Mouse (Mus musculus) central nervous system, embryonic 18 days (tissue): ENCODE data around the gene Il31. TPM values are rescaled to one million over a fixed set of nuclear protein-coding genes. Genes with fewer than 3 reads are reported as not detected.

ENCODE experiments used
- polyA plus RNA-seq: library from polyadenylated mRNA; depleted of rRNA; stranded (reverse); fragments of >200 nt; gene quantifications from 2 replicates; pipeline ENCODE4 v1.2.3, GENCODE M21; 2012; rRNA removed

Gene Il31
- polyA plus RNA-seq: not detected in 2 replicates

GRCm38 (mm10) chr5:123489112-123489785 is at the start of gene Il31, which contains the start of gene Lrrc43:
Il31 (minus strand) TSS chr5:123489489.
Lrrc43 (plus strand) TSS chr5:123489305.

GRCm38 (mm10) chr5:123525281-123525680 is 36.0 kb upstream of the Il31 start, which contains the start of gene Gm49027:
Gm49027 (minus strand) TSS chr5:123525488.

DNA sequence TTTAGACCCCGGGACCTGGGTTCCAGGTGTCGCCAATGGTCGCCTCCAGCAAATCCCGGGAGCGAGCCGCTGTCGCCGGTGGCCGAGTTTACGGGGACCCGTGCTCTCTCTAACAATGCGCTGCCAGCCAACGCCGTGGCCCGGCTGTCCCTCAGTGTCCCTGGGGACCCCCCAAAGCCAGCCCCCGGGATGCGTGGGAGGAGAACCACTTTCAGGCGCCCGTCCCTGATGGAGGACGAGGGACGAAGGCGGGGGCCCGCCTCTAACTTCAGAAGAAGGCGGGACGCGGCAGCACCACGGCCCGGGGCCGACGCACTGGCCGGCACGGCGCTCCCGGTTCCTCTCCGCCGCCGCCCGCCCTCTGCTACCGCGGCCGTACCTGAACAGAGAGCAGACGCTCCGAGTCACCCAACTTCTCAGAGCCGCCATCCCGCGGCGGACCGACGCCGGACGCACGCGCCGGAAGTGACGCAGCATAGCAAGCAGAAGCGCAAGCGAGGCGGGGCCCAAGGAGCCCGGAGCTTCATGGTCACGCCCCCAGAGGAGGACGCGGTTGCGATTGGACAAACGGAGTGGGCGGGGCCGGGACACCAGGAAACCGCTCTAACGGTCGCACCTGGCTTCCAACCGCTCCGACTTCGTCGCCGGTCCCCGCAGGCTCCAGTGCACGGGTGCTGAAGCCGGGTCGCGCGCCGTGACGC is 34.6 kb upstream of the Il31 start, which contains the start of gene Diablo:
Diablo (minus strand) TSS at position 485 of the 701 bp plus-strand sequence.

GRCm38 (mm10) chr5:123510160-123510559 is 20.9 kb upstream of the Il31 start, which contains the start of gene B3gnt4:
B3gnt4 (plus strand) TSS chr5:123510460.

Other genes with a start within 250 kb of the Il31 start
- 3.4 and 3.9 TPM in 2 replicates for gene Wdr66, start 237.4 kb downstream of the Il31 start, polyA plus RNA-seq
- 33.4 and 41.3 TPM in 2 replicates for gene Bcl7a, start 145.7 kb downstream of the Il31 start, polyA plus RNA-seq
- 27.4 and 27.7 TPM in 2 replicates for gene Mlxip, start 94.7 kb downstream of the Il31 start, polyA plus RNA-seq
- 0.84 and 1.1 TPM in 2 replicates for gene Lrrc43, start 184 bp downstream of the Il31 start, polyA plus RNA-seq
- gene B3gnt4, start 21.0 kb upstream of the Il31 start, polyA plus RNA-seq: 3.0 and 3.1 TPM in 2 replicates
- gene Diablo, start 34.7 kb upstream of the Il31 start, polyA plus RNA-seq: 91.4 and 98.8 TPM in 2 replicates
- 8.7 and 12.9 TPM in 2 replicates for gene Gm49027, start 36.0 kb upstream of the Il31 start, polyA plus RNA-seq
- gene Vps33a, start 83.5 kb upstream of the Il31 start, polyA plus RNA-seq: 36.7 and 38.2 TPM in 2 replicates
- 90.5 and 98.9 TPM in 2 replicates for gene Clip1, start 195.1 kb upstream of the Il31 start, polyA plus RNA-seq
- gene Zcchc8, start 231.6 kb upstream of the Il31 start, polyA plus RNA-seq: 76.6 and 77.2 TPM in 2 replicates